Mouse (Mus musculus): Measurements from ENCODE around the gene Shb. TPM values are rescaled to one million over a fixed set of nuclear protein-coding genes. Genes with fewer than 3 reads are reported as not detected.
A peak's percentile ranks its signal among the peaks of the same experiment; 100 is the strongest.

The Shb gene
- 3.8 and 4.9 TPM in 2 replicates for polyA plus RNA-seq (2015; fragmentation: Nextera tagmentation; extraction: Ambion mirVana)

- no peaks in the 10 kb centered on the region for H3K36me3 ChIP-seq
- H3K4me2 ChIP-seq: peak within 1 kb of the TSS; percentile 98
- peaks cover 62% of the 10 kb centered on the region for H3K4me1 ChIP-seq
- no peak within 1 kb of the TSS for H3K9ac ChIP-seq
- no peaks in the 10 kb centered on the region for H3K27me3 ChIP-seq
- no peaks in the 10 kb centered on the region for H3K9me3 ChIP-seq (replicated peaks)
- peak within 1 kb of the TSS; percentile 98 for H3K27ac ChIP-seq
- WGBS: 4% methylated on average over 7 of the region's 7 CpGs
- peak; percentile 13; the same call in 1 of the 2 replicates for ATAC-seq (replicated peaks; ENCODE audit: low FRiP score)
- H3K4me3 ChIP-seq (replicated peaks): peak within 1 kb of the TSS; percentile 82
Measured at GRCm38 (mm10) chr4:45532375-45532774, at the start of gene Shb. TSS of gene Shb (minus strand) at chr4:45532470.

DNA sequence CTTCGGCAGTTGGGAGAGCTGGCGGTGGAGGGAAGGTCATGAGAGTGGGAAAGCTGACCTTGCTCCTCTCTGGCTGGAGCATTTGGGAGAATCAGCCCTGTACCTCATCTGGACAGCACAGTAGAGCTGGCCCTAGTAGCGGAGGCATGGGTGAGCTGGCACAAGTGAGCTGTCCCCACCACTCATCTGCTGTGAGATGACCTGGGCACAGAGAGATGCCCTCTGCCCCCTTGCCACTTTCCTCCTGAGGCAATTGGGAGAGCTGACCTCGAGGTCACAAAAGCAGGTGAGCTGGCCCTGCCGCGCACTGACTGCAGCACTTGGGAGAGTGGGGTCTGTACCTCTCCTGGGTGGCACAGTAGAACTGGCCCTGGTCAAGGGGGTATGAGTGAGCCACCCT, 48.8 kb upstream of the Shb start:
- no peak for ATAC-seq (replicated peaks; ENCODE audit: low FRiP score)
- no peaks in the 10 kb centered on the region for H3K36me3 ChIP-seq
- no peak overlapping the region for H3K4me2 ChIP-seq
- peaks cover 8% of the 10 kb centered on the region for H3K27me3 ChIP-seq
- WGBS: 84% methylated on average over 6 of the region's 6 CpGs
- no peaks in the 10 kb centered on the region for H3K9me3 ChIP-seq (replicated peaks)
- no peak overlapping the region for H3K9ac ChIP-seq
- H3K27ac ChIP-seq: no peak overlapping the region
- H3K4me3 ChIP-seq (replicated peaks): no peak overlapping the region
- peaks cover 66% of the 10 kb centered on the region for H3K4me1 ChIP-seq

- H3K4me2 ChIP-seq: no peak overlapping the region
- no peak overlapping the region for H3K4me3 ChIP-seq (replicated peaks)
- H3K9me3 ChIP-seq (replicated peaks): no peaks in the 10 kb centered on the region
- H3K27me3 ChIP-seq: no peaks in the 10 kb centered on the region
- no peak overlapping the region for H3K9ac ChIP-seq
- WGBS: 15% methylated on average over 20 of the region's 22 CpGs
- H3K4me1 ChIP-seq: peaks cover 43% of the 10 kb centered on the region
- H3K36me3 ChIP-seq: no peaks in the 10 kb centered on the region
- ATAC-seq (replicated peaks; ENCODE audit: low FRiP score): peak; percentile 44
- H3K27ac ChIP-seq: peak overlapping the region; percentile 76
Measured at GRCm38 (mm10) chr4:45578554-45579370, 46.5 kb upstream of the Shb start.

DNA sequence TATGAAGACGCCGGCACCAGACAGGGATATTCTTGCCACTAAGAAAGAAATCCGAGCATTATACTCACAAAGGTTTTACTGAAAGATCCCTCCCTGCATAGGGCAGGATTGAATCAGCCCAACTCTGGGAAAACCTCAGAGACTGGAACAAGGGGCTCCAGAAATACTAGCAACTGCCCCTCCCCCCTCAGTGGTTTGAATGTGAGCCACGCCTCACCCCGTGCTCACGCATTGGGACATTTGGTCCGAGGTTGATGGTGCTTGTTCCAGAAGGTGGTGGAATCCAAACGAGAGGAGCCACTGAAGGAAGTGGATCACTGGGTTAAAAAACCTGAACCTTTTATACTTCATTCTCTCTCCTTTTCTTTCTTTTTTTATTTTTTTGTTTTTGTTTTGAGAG, 45.4 kb upstream of the Shb start:
- H3K4me2 ChIP-seq: no peak overlapping the region
- 0 out of 2 replicates have a peak overlapping the region, but pooled peaks have one; percentile 76 for H3K27ac ChIP-seq
- H3K9me3 ChIP-seq (replicated peaks): no peaks in the 10 kb centered on the region
- 46% methylated on average over 8 of the region's 8 CpGs for WGBS
- no peak overlapping the region for H3K9ac ChIP-seq
- no peaks in the 10 kb centered on the region for H3K36me3 ChIP-seq
- no peak overlapping the region for H3K4me3 ChIP-seq (replicated peaks)
- ATAC-seq (replicated peaks; ENCODE audit: low FRiP score): no peak
- no peaks in the 10 kb centered on the region for H3K27me3 ChIP-seq
- H3K4me1 ChIP-seq: peaks cover 35% of the 10 kb centered on the region

- no peak overlapping the region for H3K27ac ChIP-seq
- no peaks in the 10 kb centered on the region for H3K27me3 ChIP-seq
- peaks cover 20% of the 10 kb centered on the region for H3K4me1 ChIP-seq
- no peaks in the 10 kb centered on the region for H3K9me3 ChIP-seq (replicated peaks)
- H3K4me3 ChIP-seq (replicated peaks): no peak overlapping the region
- no peak overlapping the region for H3K9ac ChIP-seq
- WGBS: 63% methylated on average over 15 of the region's 15 CpGs
- H3K4me2 ChIP-seq: no peak overlapping the region
- no peaks in the 10 kb centered on the region for H3K36me3 ChIP-seq
- no peak for ATAC-seq (replicated peaks; ENCODE audit: low FRiP score)
Measured at GRCm38 (mm10) chr4:45574614-45575169, 42.4 kb upstream of the Shb start.

DNA sequence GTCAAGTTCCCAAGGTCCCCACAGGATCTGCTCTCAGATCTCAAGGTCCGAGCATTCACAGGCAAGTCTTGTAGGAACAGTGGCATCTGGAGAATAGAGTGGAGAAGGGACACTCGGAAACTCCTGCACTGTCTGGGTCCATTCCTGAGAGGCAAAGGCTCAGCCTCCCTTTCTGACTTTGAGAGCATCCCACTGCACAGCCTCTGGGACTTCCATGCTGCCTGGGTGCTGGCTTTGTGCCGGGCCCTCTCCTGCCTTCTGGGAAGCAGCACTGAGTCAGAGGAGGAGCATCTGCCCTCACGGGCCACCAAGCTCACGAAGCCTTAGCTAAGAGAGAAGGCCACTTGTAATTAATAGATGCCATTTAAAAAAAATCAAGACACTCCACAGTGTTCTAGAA, 37.3 kb upstream of the Shb start:
- Histone ChIP-seq H3K27me3 (no peaks in the 10 kb centered on the region), H3K9me3 (replicated peaks) (no peaks in the 10 kb centered on the region), H3K4me2 (no peak overlapping the region), H3K4me3 (replicated peaks) (no peak overlapping the region), H3K36me3 (no peaks in the 10 kb centered on the region), H3K27ac (no peak overlapping the region), H3K4me1 (no peaks in the 10 kb centered on the region), H3K9ac (no peak overlapping the region)
- WGBS: 68% methylated on average over 5 of the region's 5 CpGs
- ATAC-seq (replicated peaks; ENCODE audit: low FRiP score): no peak

DNA sequence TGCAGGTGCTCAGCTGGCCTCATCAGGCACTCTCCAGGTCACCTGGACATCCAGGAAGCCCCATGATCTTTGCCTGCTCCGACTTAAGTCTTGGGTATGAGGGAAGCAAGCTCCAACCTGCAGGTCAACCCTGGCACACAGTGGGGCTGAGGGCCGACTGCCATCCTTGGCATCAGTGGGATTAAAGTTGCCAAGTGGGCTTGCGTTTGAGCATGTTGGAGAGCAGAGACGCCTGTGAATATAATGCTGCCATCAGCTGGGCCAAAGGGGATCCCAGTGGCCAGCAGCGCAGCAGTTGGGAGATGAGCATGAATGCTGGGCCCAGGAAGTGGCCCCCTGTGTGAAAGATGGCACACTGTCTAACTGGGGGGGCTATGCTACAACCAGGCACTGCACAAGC, 25.9 kb upstream of the Shb start:
- Histone ChIP-seq H3K9ac (no peak overlapping the region), H3K27ac (no peak overlapping the region), H3K4me3 (replicated peaks) (no peak overlapping the region), H3K36me3 (no peaks in the 10 kb centered on the region), H3K4me1 (no peaks in the 10 kb centered on the region), H3K9me3 (replicated peaks) (no peaks in the 10 kb centered on the region), H3K27me3 (no peaks in the 10 kb centered on the region), H3K4me2 (no peak overlapping the region)
- 90% methylated on average over 5 of the region's 5 CpGs for WGBS
- ATAC-seq (replicated peaks; ENCODE audit: low FRiP score): no peak

- H3K4me3 ChIP-seq (replicated peaks): no peak overlapping the region
- H3K36me3 ChIP-seq: no peaks in the 10 kb centered on the region
- 32% methylated on average over 4 of the region's 4 CpGs for WGBS
- no peaks in the 10 kb centered on the region for H3K9me3 ChIP-seq (replicated peaks)
- H3K4me2 ChIP-seq: no peak overlapping the region
- ATAC-seq (replicated peaks; ENCODE audit: low FRiP score): no peak
- H3K27me3 ChIP-seq: no peaks in the 10 kb centered on the region
- peaks cover 11% of the 10 kb centered on the region for H3K4me1 ChIP-seq
- no peak overlapping the region for H3K9ac ChIP-seq
- no peak overlapping the region for H3K27ac ChIP-seq
Measured at GRCm38 (mm10) chr4:45552571-45552970, 20.3 kb upstream of the Shb start.

- no peak for ATAC-seq (replicated peaks; ENCODE audit: low FRiP score)
- no peaks in the 10 kb centered on the region for H3K27me3 ChIP-seq
- 71% methylated on average over 2 of the region's 2 CpGs for WGBS
- no peak overlapping the region for H3K4me3 ChIP-seq (replicated peaks)
- H3K9ac ChIP-seq: no peak overlapping the region
- no peaks in the 10 kb centered on the region for H3K36me3 ChIP-seq
- H3K4me1 ChIP-seq: peaks cover 11% of the 10 kb centered on the region
- no peaks in the 10 kb centered on the region for H3K9me3 ChIP-seq (replicated peaks)
- H3K4me2 ChIP-seq: no peak overlapping the region
- H3K27ac ChIP-seq: no peak overlapping the region
Measured at GRCm38 (mm10) chr4:45550970-45551369, 18.7 kb upstream of the Shb start.

DNA sequence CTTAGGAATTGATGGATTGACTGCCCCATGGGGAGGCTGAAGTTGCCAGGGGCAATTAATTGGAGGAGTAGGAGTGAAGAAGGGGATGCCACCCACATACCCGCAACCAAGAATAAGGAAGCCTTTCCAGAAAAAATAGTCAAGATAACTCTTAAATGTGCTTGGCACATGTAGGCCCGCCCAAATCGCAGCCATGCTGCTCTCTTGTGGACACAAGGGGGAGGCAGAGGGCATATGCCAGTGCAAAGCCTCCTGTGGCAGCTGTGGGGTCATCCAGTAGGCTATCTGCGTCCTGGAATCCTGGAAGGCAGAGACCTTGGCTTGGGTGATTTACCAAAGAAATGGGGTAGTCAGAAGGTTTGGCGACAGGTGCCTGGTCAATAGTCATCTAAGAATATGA, 17.2 kb upstream of the Shb start:
- WGBS: 49% methylated on average over 5 of the region's 5 CpGs
- H3K9ac ChIP-seq: no peak overlapping the region
- H3K4me1 ChIP-seq: peaks cover 11% of the 10 kb centered on the region
- no peaks in the 10 kb centered on the region for H3K27me3 ChIP-seq
- H3K36me3 ChIP-seq: no peaks in the 10 kb centered on the region
- H3K27ac ChIP-seq: no peak overlapping the region
- no peak overlapping the region for H3K4me2 ChIP-seq
- H3K4me3 ChIP-seq (replicated peaks): no peak overlapping the region
- ATAC-seq (replicated peaks; ENCODE audit: low FRiP score): no peak
- H3K9me3 ChIP-seq (replicated peaks): no peaks in the 10 kb centered on the region

- Histone ChIP-seq H3K4me2 (no peak overlapping the region), H3K9ac (no peak overlapping the region), H3K36me3 (no peaks in the 10 kb centered on the region), H3K4me1 (no peaks in the 10 kb centered on the region), H3K27ac (no peak overlapping the region), H3K27me3 (no peaks in the 10 kb centered on the region), H3K9me3 (replicated peaks) (no peaks in the 10 kb centered on the region), H3K4me3 (replicated peaks) (no peak overlapping the region)
- no peak for ATAC-seq (replicated peaks; ENCODE audit: low FRiP score)
- 61% methylated on average over 8 of the region's 8 CpGs for WGBS
Measured at GRCm38 (mm10) chr4:45545851-45546250, 13.6 kb upstream of the Shb start.

DNA sequence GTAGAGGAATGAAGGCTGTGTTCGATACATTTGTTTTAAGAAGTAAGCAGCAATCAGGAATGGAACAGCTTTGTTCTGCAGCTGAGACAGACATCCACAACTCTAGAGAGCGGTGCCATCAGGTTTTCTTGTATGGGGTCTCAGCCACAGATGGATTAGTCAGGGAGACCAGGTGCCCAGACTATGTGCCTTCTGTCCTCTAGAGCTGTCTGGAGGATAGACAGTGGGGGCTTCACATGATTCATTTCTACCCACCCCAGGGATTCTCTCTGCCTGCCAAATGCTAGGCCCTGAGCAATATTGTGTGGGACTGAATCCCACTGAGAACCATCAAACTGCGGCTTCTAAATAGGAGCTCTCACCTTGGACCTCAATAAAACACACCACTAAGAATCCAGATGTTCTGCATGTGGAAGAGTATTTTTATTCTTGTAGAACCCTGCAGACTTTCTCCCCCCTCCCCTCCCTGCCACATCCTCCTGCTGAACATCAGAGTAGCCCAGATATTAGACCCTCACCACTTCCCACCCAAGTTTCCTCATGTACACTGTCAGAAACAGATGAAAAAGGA, 11.3 kb upstream of the Shb start:
- Histone ChIP-seq H3K4me1 (0 out of 2 replicates have a peak, but pooled peaks cover 3% of the 10 kb centered on the region), H3K4me2 (no peak overlapping the region), H3K36me3 (no peaks in the 10 kb centered on the region), H3K4me3 (replicated peaks) (no peak overlapping the region), H3K9me3 (replicated peaks) (no peaks in the 10 kb centered on the region), H3K9ac (no peak overlapping the region), H3K27ac (no peak overlapping the region), H3K27me3 (no peaks in the 10 kb centered on the region)
- ATAC-seq (replicated peaks; ENCODE audit: low FRiP score): no peak
- 85% methylated on average over 3 of the region's 3 CpGs for WGBS
